Mouse (Mus musculus): ENCODE data around the gene Mlph. TPM values are rescaled to one million over a fixed set of nuclear protein-coding genes. Genes with fewer than 3 reads are reported as not detected.

The Mlph gene
- 0.24 and 0.36 TPM in 2 replicates for polyA plus RNA-seq (2014; fragmentation: Nextera tagmentation; extraction: Ambion mirVana)

GRCm38 (mm10) chr1:90914948-90915569, at the start of gene Mlph:
Gene Mlph (plus strand): TSS chr1:90915085.
- Histone ChIP-seq H3K27ac (replicated peaks in 1 of 2; ENCODE audit: control insufficient read depth in 1 of 2, insufficient read depth in 1 of 2, low read depth in 2 of 2, low read length in 2 of 2) (0 out of 4 replicates have a peak within 1 kb of the TSS, but pooled peaks of 1 of the 2 experiments have one; percentile 22), H3K4me3 (ENCODE audit: control insufficient read depth in 1 of 2, insufficient read depth in 1 of 2, low read depth in 1 of 2, low read length in 2 of 2) (peak within 1 kb of the TSS; percentile 7 to 20; a peak in 3 of 4 replicates), H3K9ac (ENCODE audit: low read length) (peak within 1 kb of the TSS; percentile 57), H3K9me3 (ENCODE audit: control insufficient read depth, low read length) (peaks cover 8% of the 10 kb centered on the region), H3K36me3 (ENCODE audit: control insufficient read depth, insufficient read depth, low read length) (no peaks in the 10 kb centered on the region), H3K4me2 (ENCODE audit: low read length) (peak within 1 kb of the TSS; percentile 64), H3K27me3 (ENCODE audit: control insufficient read depth, insufficient read depth, low read length) (peaks cover 13% of the 10 kb centered on the region; the same call in 1 of the 2 replicates), H3K4me1 (ENCODE audit: control insufficient read depth in 2 of 2, insufficient read depth in 2 of 2, low read length in 2 of 2) (peaks cover 16 to 30% of the 10 kb centered on the region in 2 experiments)
- ATAC-seq (ENCODE audit: insufficient number of reproducible peaks, insufficient read depth, low FRiP score, low read depth): no peak; the same call in 1 of the 2 replicates
- whole genome bisulfite sequencing: 14% methylated on average over 18 of the region's 18 CpGs

- no peaks in the 10 kb centered on the region; the same call in 1 of the 2 replicates for H3K9me3 ChIP-seq (ENCODE audit: control insufficient read depth, low read length)
- H3K27ac ChIP-seq (replicated peaks in 1 of 2; ENCODE audit: control insufficient read depth in 1 of 2, insufficient read depth in 1 of 2, low read depth in 2 of 2, low read length in 2 of 2): no peak overlapping the region
- no peak for ATAC-seq (ENCODE audit: insufficient number of reproducible peaks, insufficient read depth, low FRiP score, low read depth)
- H3K4me3 ChIP-seq (ENCODE audit: control insufficient read depth in 1 of 2, insufficient read depth in 1 of 2, low read depth in 1 of 2, low read length in 2 of 2): no peak overlapping the region
- H3K4me2 ChIP-seq (ENCODE audit: low read length): no peak overlapping the region
- no peaks in the 10 kb centered on the region for H3K36me3 ChIP-seq (ENCODE audit: control insufficient read depth, insufficient read depth, low read length)
- no peak overlapping the region for H3K9ac ChIP-seq (ENCODE audit: low read length)
- H3K27me3 ChIP-seq (ENCODE audit: control insufficient read depth, insufficient read depth, low read length): no peaks in the 10 kb centered on the region
- WGBS: 78% methylated on average over 7 of the region's 7 CpGs
- H3K4me1 ChIP-seq (ENCODE audit: control insufficient read depth in 2 of 2, insufficient read depth in 2 of 2, low read length in 2 of 2): no peaks in the 10 kb centered on the region
These were observed 48.2 kb upstream of the Mlph start for GRCm38 (mm10) chr1:90866734-90867133.

GRCm38 (mm10) chr1:90870581-90870980, 44.3 kb upstream of the Mlph start:
- Histone ChIP-seq H3K4me3 (ENCODE audit: control insufficient read depth in 1 of 2, insufficient read depth in 1 of 2, low read depth in 1 of 2, low read length in 2 of 2) (no peak overlapping the region), H3K9me3 (ENCODE audit: control insufficient read depth, low read length) (0 out of 2 replicates have a peak, but pooled peaks cover 3% of the 10 kb centered on the region), H3K4me2 (ENCODE audit: low read length) (no peak overlapping the region), H3K4me1 (ENCODE audit: control insufficient read depth in 2 of 2, insufficient read depth in 2 of 2, low read length in 2 of 2) (no peaks in the 10 kb centered on the region), H3K27ac (replicated peaks in 1 of 2; ENCODE audit: control insufficient read depth in 1 of 2, insufficient read depth in 1 of 2, low read depth in 2 of 2, low read length in 2 of 2) (no peak overlapping the region), H3K9ac (ENCODE audit: low read length) (no peak overlapping the region), H3K36me3 (ENCODE audit: control insufficient read depth, insufficient read depth, low read length) (no peaks in the 10 kb centered on the region), H3K27me3 (ENCODE audit: control insufficient read depth, insufficient read depth, low read length) (no peaks in the 10 kb centered on the region)
- no peak for ATAC-seq (ENCODE audit: insufficient number of reproducible peaks, insufficient read depth, low FRiP score, low read depth)
- WGBS: 86% methylated on average over 2 of the region's 2 CpGs

GRCm38 (mm10) chr1:90875371-90875770, 39.5 kb upstream of the Mlph start:
- Histone ChIP-seq H3K27me3 (ENCODE audit: control insufficient read depth, insufficient read depth, low read length) (no peaks in the 10 kb centered on the region), H3K4me3 (ENCODE audit: control insufficient read depth in 1 of 2, insufficient read depth in 1 of 2, low read depth in 1 of 2, low read length in 2 of 2) (no peak overlapping the region), H3K4me2 (ENCODE audit: low read length) (no peak overlapping the region), H3K36me3 (ENCODE audit: control insufficient read depth, insufficient read depth, low read length) (no peaks in the 10 kb centered on the region), H3K9me3 (ENCODE audit: control insufficient read depth, low read length) (0 out of 2 replicates have a peak, but pooled peaks cover 3% of the 10 kb centered on the region), H3K9ac (ENCODE audit: low read length) (no peak overlapping the region), H3K4me1 (ENCODE audit: control insufficient read depth in 2 of 2, insufficient read depth in 2 of 2, low read length in 2 of 2) (no peaks in the 10 kb centered on the region), H3K27ac (replicated peaks in 1 of 2; ENCODE audit: control insufficient read depth in 1 of 2, insufficient read depth in 1 of 2, low read depth in 2 of 2, low read length in 2 of 2) (no peak overlapping the region)
- WGBS: 78% methylated on average over 8 of the region's 8 CpGs
- no peak for ATAC-seq (ENCODE audit: insufficient number of reproducible peaks, insufficient read depth, low FRiP score, low read depth)

GRCm38 (mm10) chr1:90875961-90876360, 38.9 kb upstream of the Mlph start:
- Histone ChIP-seq H3K4me3 (ENCODE audit: control insufficient read depth in 1 of 2, insufficient read depth in 1 of 2, low read depth in 1 of 2, low read length in 2 of 2) (no peak overlapping the region), H3K36me3 (ENCODE audit: control insufficient read depth, insufficient read depth, low read length) (no peaks in the 10 kb centered on the region), H3K4me2 (ENCODE audit: low read length) (no peak overlapping the region), H3K27ac (replicated peaks in 1 of 2; ENCODE audit: control insufficient read depth in 1 of 2, insufficient read depth in 1 of 2, low read depth in 2 of 2, low read length in 2 of 2) (no peak overlapping the region), H3K9me3 (ENCODE audit: control insufficient read depth, low read length) (0 out of 2 replicates have a peak, but pooled peaks cover 3% of the 10 kb centered on the region), H3K4me1 (ENCODE audit: control insufficient read depth in 2 of 2, insufficient read depth in 2 of 2, low read length in 2 of 2) (no peaks in the 10 kb centered on the region), H3K9ac (ENCODE audit: low read length) (no peak overlapping the region), H3K27me3 (ENCODE audit: control insufficient read depth, insufficient read depth, low read length) (no peaks in the 10 kb centered on the region)
- WGBS: 45% methylated on average over 2 of the region's 2 CpGs
- no peak for ATAC-seq (ENCODE audit: insufficient number of reproducible peaks, insufficient read depth, low FRiP score, low read depth)

GRCm38 (mm10) chr1:90876486-90877270, 38.2 kb upstream of the Mlph start:
- H3K4me2 ChIP-seq (ENCODE audit: low read length): no peak overlapping the region
- no peak overlapping the region for H3K27ac ChIP-seq (replicated peaks in 1 of 2; ENCODE audit: control insufficient read depth in 1 of 2, insufficient read depth in 1 of 2, low read depth in 2 of 2, low read length in 2 of 2)
- no peak overlapping the region for H3K9ac ChIP-seq (ENCODE audit: low read length)
- no peaks in the 10 kb centered on the region for H3K36me3 ChIP-seq (ENCODE audit: control insufficient read depth, insufficient read depth, low read length)
- H3K4me3 ChIP-seq (ENCODE audit: control insufficient read depth in 1 of 2, insufficient read depth in 1 of 2, low read depth in 1 of 2, low read length in 2 of 2): no peak overlapping the region
- H3K4me1 ChIP-seq (ENCODE audit: control insufficient read depth in 2 of 2, insufficient read depth in 2 of 2, low read length in 2 of 2): no peaks in the 10 kb centered on the region
- ATAC-seq (ENCODE audit: insufficient number of reproducible peaks, insufficient read depth, low FRiP score, low read depth): no peak
- 0 out of 2 replicates have a peak, but pooled peaks cover 3% of the 10 kb centered on the region for H3K9me3 ChIP-seq (ENCODE audit: control insufficient read depth, low read length)
- 54% methylated on average over 5 of the region's 5 CpGs for WGBS
- H3K27me3 ChIP-seq (ENCODE audit: control insufficient read depth, insufficient read depth, low read length): no peaks in the 10 kb centered on the region

- H3K4me3 ChIP-seq (ENCODE audit: control insufficient read depth in 1 of 2, insufficient read depth in 1 of 2, low read depth in 1 of 2, low read length in 2 of 2): no peak overlapping the region
- H3K36me3 ChIP-seq (ENCODE audit: control insufficient read depth, insufficient read depth, low read length): no peaks in the 10 kb centered on the region
- WGBS: 47% methylated on average over 6 of the region's 6 CpGs
- H3K27ac ChIP-seq (replicated peaks in 1 of 2; ENCODE audit: control insufficient read depth in 1 of 2, insufficient read depth in 1 of 2, low read depth in 2 of 2, low read length in 2 of 2): no peak overlapping the region
- H3K9ac ChIP-seq (ENCODE audit: low read length): no peak overlapping the region
- H3K9me3 ChIP-seq (ENCODE audit: control insufficient read depth, low read length): peaks cover 10% of the 10 kb centered on the region; the same call in 1 of the 2 replicates
- H3K27me3 ChIP-seq (ENCODE audit: control insufficient read depth, insufficient read depth, low read length): no peaks in the 10 kb centered on the region
- ATAC-seq (ENCODE audit: insufficient number of reproducible peaks, insufficient read depth, low FRiP score, low read depth): no peak
- peaks cover 4% of the 10 kb centered on the region in 2 experiments; a peak in 3 of 4 replicates for H3K4me1 ChIP-seq (ENCODE audit: control insufficient read depth in 2 of 2, insufficient read depth in 2 of 2, low read length in 2 of 2)
- H3K4me2 ChIP-seq (ENCODE audit: low read length): no peak overlapping the region
These were observed 29.0 kb upstream of the Mlph start for GRCm38 (mm10) chr1:90885771-90886460.

Measured in heart, embryonic 14.5 days (tissue).